Mouse (Mus musculus) ES-Bruce4 (cell line): ENCODE results near the gene Hsf2bp.

Source experiments
- CTCF ChIP-seq: IDR thresholded peaks from one replicate; pipeline ENCODE4 v1.8.1; 2011; ENCODE audit warnings: low read depth, low read length
- EP300 ChIP-seq: IDR thresholded peaks from 2 replicates; pipeline ENCODE4 v1.6.1; 2011; ENCODE audit warnings: low read depth, low read length; ENCODE audit not compliant: insufficient read depth
- POLR2A ChIP-seq: IDR thresholded peaks from one replicate; pipeline ENCODE4 v1.8.1; 2011; ENCODE audit warnings: low read length; ENCODE audit not compliant: insufficient read depth

DNA sequence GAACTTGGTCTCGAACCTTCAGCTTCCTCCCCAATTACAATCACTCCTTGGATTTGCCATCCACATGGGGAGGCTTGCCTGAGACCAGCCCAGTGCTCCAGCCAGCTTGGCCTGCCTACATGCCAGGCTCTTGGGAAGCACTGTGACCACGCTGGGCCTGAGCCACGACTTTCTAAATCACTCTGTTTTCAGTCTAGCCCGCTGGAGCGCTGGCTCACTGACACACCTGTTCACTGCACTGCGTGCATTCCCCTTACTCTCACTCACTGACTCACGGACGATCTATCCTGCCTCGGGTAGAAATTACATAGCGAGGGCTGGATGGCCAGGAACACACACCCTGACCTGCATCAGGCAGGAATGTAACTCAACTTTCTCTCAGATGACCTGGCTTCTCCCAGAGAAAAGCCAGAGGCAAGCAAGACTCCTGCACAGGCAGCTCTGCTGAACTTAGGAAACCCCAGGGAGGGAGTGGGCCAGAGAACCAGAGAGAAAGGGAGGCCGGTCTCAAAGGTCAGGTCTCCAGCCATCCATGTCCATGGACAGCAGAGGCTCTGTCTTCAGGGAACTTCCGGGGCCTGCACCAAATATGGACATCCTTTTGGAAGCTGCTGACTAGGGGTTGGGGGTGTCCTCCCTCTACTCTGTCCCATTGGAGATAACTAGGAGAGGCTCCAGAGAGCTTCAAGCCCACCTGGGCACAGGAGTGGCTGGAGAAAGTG, 97.4 kb downstream of the Hsf2bp start:
- no peak for TF ChIP-seq POLR2A
- no peak for TF ChIP-seq CTCF
- no peak for TF ChIP-seq EP300
